Mouse (Mus musculus) gastrocnemius, adult 8-10 months (tissue): ENCODE results near the gene Vav1. TPM values are rescaled to one million over a fixed set of nuclear protein-coding genes. Genes with fewer than 3 reads are reported as not detected.
"Not testable (repeated sequence)": the region's sequence is repeated elsewhere in the genome, so short reads cannot be mapped to it uniquely, and the experiment has no call there.

ENCODE experiments used
- DNase-seq, 2 experiments: peaks; one replicate each; pipeline ENCODE4 v3.0.0; 2022; ENCODE audit warnings: low spot score in 2 of 2
- total RNA-seq, 4 experiments: library from RNA; stranded (reverse); gene quantifications; 2 replicates each; pipeline ENCODE4 v1.2.4; 2022

Gene Vav1
- total RNA-seq, 4 experiments from 2014 or later, result 0.17 to 0.48 (median 0.32) TPM

GRCm38 (mm10) chr17:57279591-57280224, 808 bp downstream of the Vav1 start:
- DNase-seq, result no peak

GRCm38 (mm10) chr17:57280411-57280810, 1.5 kb downstream of the Vav1 start:
- no peak for DNase-seq

GRCm38 (mm10) chr17:57283906-57284305, 5.0 kb downstream of the Vav1 start:
- DNase-seq, result no peak

- DNase-seq, result no peak
Measured at GRCm38 (mm10) chr17:57285077-57285476, 6.2 kb downstream of the Vav1 start.

GRCm38 (mm10) chr17:57286718-57287355, 7.9 kb downstream of the Vav1 start:
- no peak for DNase-seq

GRCm38 (mm10) chr17:57289252-57289651, 10.4 kb downstream of the Vav1 start:
- no peak for DNase-seq

- DNase-seq, result no peak
Measured at GRCm38 (mm10) chr17:57290001-57290670, 11.2 kb downstream of the Vav1 start.

GRCm38 (mm10) chr17:57290671-57291055, 11.8 kb downstream of the Vav1 start:
- DNase-seq, result no peak

GRCm38 (mm10) chr17:57292302-57292701, 13.4 kb downstream of the Vav1 start:
- DNase-seq, result no peak

- DNase-seq, result no peak
Measured at GRCm38 (mm10) chr17:57292968-57293367, 14.1 kb downstream of the Vav1 start.

- DNase-seq, result no peak
Measured at GRCm38 (mm10) chr17:57295935-57296334, 17.0 kb downstream of the Vav1 start.

- DNase-seq, result no peak
Measured at GRCm38 (mm10) chr17:57297040-57297439, 18.1 kb downstream of the Vav1 start.

GRCm38 (mm10) chr17:57305593-57305992, 26.7 kb downstream of the Vav1 start:
- DNase-seq, result no peak

- no peak for DNase-seq
Measured at GRCm38 (mm10) chr17:57307074-57307473, 28.2 kb downstream of the Vav1 start.

- DNase-seq, result no peak
Measured at GRCm38 (mm10) chr17:57311801-57312200, 32.9 kb downstream of the Vav1 start.

- no peak for DNase-seq
Measured at GRCm38 (mm10) chr17:57327615-57328014, 48.7 kb downstream of the Vav1 start.

GRCm38 (mm10) chr17:57328944-57329343, 50.0 kb downstream of the Vav1 start:
- DNase-seq, result no peak

GRCm38 (mm10) chr17:57330993-57331392, 52.1 kb downstream of the Vav1 start:
- DNase-seq, result no peak

GRCm38 (mm10) chr17:57332241-57332640, 53.3 kb downstream of the Vav1 start:
- DNase-seq, result no peak

GRCm38 (mm10) chr17:57334001-57334760, 55.3 kb downstream of the Vav1 start:
- no peak for DNase-seq

- DNase-seq, result peak; percentile 59 to 64
Measured at GRCm38 (mm10) chr17:57334761-57335150, 55.9 kb downstream of the Vav1 start.

GRCm38 (mm10) chr17:57335194-57335593, 56.3 kb downstream of the Vav1 start:
- DNase-seq, result not testable (repeated sequence)
